Mouse (Mus musculus) T-helper 2 cell (primary cell): ENCODE measurements around the gene Ano10.

Experiments used
- in situ Hi-C: fragments of 300-600 bp; cut with MboI, MseI; formaldehyde crosslinking; loops from one replicate; pipeline ENCODE4 v1.15.1; 2025; ENCODE audit warnings: high pct_unique_total_duplicates

Gene Ano10

GRCm38 (mm10) chr9:122164535-122164934, 129.7 kb downstream of the Ano10 start:
- in situ Hi-C loops: no loop called here

GRCm38 (mm10) chr9:122157079-122157441, 137.2 kb downstream of the Ano10 start:
- in situ Hi-C loops: no loop called here

- in situ Hi-C loops: no loop called here
Measured at GRCm38 (mm10) chr9:122156389-122157078, 137.7 kb downstream of the Ano10 start.

- in situ Hi-C loops: no loop called here
Measured at GRCm38 (mm10) chr9:122155193-122155592, 139.0 kb downstream of the Ano10 start.

- in situ Hi-C loops: no loop called here
Measured at GRCm38 (mm10) chr9:122153436-122153835, 140.8 kb downstream of the Ano10 start.

- in situ Hi-C loops: no loop called here
Measured at GRCm38 (mm10) chr9:122152501-122152900, 141.7 kb downstream of the Ano10 start.

- in situ Hi-C loops: no loop called here
Measured at GRCm38 (mm10) chr9:122152063-122152462, 142.2 kb downstream of the Ano10 start.

GRCm38 (mm10) chr9:122149997-122150826, 144.0 kb downstream of the Ano10 start:
- in situ Hi-C loops: loop anchor here (10.0 kb wide), 1 partner anchor 1105 kb away; no protein-coding TSS in a partner anchor

- in situ Hi-C loops: loop anchor here (10.0 kb wide), 1 partner anchor 1106 kb away; no protein-coding TSS in a partner anchor
Measured at GRCm38 (mm10) chr9:122148356-122148755, 145.9 kb downstream of the Ano10 start.

GRCm38 (mm10) chr9:122146124-122146870, 147.9 kb downstream of the Ano10 start:
- in situ Hi-C loops: loop anchor here (10.0 kb wide), 1 partner anchor 1109 kb away; no protein-coding TSS in a partner anchor

GRCm38 (mm10) chr9:122145677-122146076, 148.5 kb downstream of the Ano10 start:
- in situ Hi-C loops: loop anchor here (10.0 kb wide), 1 partner anchor 1109 kb away; no protein-coding TSS in a partner anchor

GRCm38 (mm10) chr9:122144776-122145175, 149.4 kb downstream of the Ano10 start:
- in situ Hi-C loops: loop anchor here (10.0 kb wide), 1 partner anchor 1110 kb away; no protein-coding TSS in a partner anchor

GRCm38 (mm10) chr9:122143219-122143618, 151.0 kb downstream of the Ano10 start:
- in situ Hi-C loops: loop anchor here (10.0 kb wide), 1 partner anchor 1112 kb away; no protein-coding TSS in a partner anchor

GRCm38 (mm10) chr9:122139236-122139635, 155.0 kb downstream of the Ano10 start:
- in situ Hi-C loops: no loop called here

GRCm38 (mm10) chr9:122138371-122139029, 155.7 kb downstream of the Ano10 start:
- in situ Hi-C loops: no loop called here

GRCm38 (mm10) chr9:122137960-122138359, 156.3 kb downstream of the Ano10 start:
- in situ Hi-C loops: no loop called here

GRCm38 (mm10) chr9:122135885-122136170, 158.4 kb downstream of the Ano10 start:
- in situ Hi-C loops: no loop called here

- in situ Hi-C loops: no loop called here
Measured at GRCm38 (mm10) chr9:122135095-122135884, 158.9 kb downstream of the Ano10 start.

- in situ Hi-C loops: no loop called here
Measured at GRCm38 (mm10) chr9:122132145-122132544, 162.1 kb downstream of the Ano10 start.

- in situ Hi-C loops: no loop called here
Measured at GRCm38 (mm10) chr9:122130666-122131065, 163.6 kb downstream of the Ano10 start.

GRCm38 (mm10) chr9:122128686-122129085, 165.5 kb downstream of the Ano10 start:
- in situ Hi-C loops: no loop called here
